Mouse (Mus musculus) layer of hippocampus, postnatal 10 days (tissue): Measurements from ENCODE around the gene Tlr12. TPM values are rescaled to one million over a fixed set of nuclear protein-coding genes. Genes with fewer than 3 reads are reported as not detected.
"Not testable (repeated sequence)": the region's sequence is repeated elsewhere in the genome, so short reads cannot be mapped to it uniquely, and the experiment has no call there.

Experiments used
- DNase-seq, 2 experiments: peaks; one replicate each; pipeline ENCODE4 v3.0.0; 2021; ENCODE audit warnings: low spot score in 2 of 2
- total RNA-seq, 2 experiments: library from RNA; stranded (reverse); gene quantifications; 2 replicates each; pipeline ENCODE4 v1.2.3; 2021

Tlr12 gene
- total RNA-seq, 2 experiments from 2014 or later: 0.87 to 1.8 TPM

- no peak for DNase-seq
Observed at GRCm38 (mm10) chr4:128620572-128620971, 2.2 kb upstream of the Tlr12 start.

- no peak for DNase-seq
Observed at GRCm38 (mm10) chr4:128618963-128619362, 544 bp upstream of the Tlr12 start.

GRCm38 (mm10) chr4:128617363-128618120, 877 bp downstream of the Tlr12 start:
- DNase-seq: no peak

- no peak for DNase-seq
Observed at GRCm38 (mm10) chr4:128615761-128616160, 2.7 kb downstream of the Tlr12 start.

- DNase-seq: peak; percentile 58 to 65
Observed at GRCm38 (mm10) chr4:128613326-128613725, 5.1 kb downstream of the Tlr12 start.

GRCm38 (mm10) chr4:128611726-128612125, 6.7 kb downstream of the Tlr12 start:
- DNase-seq: not testable (repeated sequence)

GRCm38 (mm10) chr4:128610706-128611105, 7.7 kb downstream of the Tlr12 start:
- peak in 1 of 2 experiments; percentile 26 for DNase-seq

- peak; percentile 92 to 94 for DNase-seq
Observed at GRCm38 (mm10) chr4:128609925-128610402, 8.5 kb downstream of the Tlr12 start, which contains the start of gene Zscan20. Zscan20 (minus strand) TSS chr4:128610098.

- no peak for DNase-seq
Observed at GRCm38 (mm10) chr4:128609276-128609924, 9.0 kb downstream of the Tlr12 start.

GRCm38 (mm10) chr4:128607661-128608060, 10.8 kb downstream of the Tlr12 start:
- DNase-seq: no peak

GRCm38 (mm10) chr4:128606586-128606985, 11.8 kb downstream of the Tlr12 start:
- DNase-seq: no peak

- no peak for DNase-seq
Observed at GRCm38 (mm10) chr4:128597801-128598560, 20.4 kb downstream of the Tlr12 start.

GRCm38 (mm10) chr4:128594062-128594461, 24.4 kb downstream of the Tlr12 start:
- DNase-seq: no peak

GRCm38 (mm10) chr4:128593286-128593685, 25.1 kb downstream of the Tlr12 start:
- no peak for DNase-seq

GRCm38 (mm10) chr4:128579182-128579581, 39.2 kb downstream of the Tlr12 start:
- DNase-seq: no peak

GRCm38 (mm10) chr4:128575811-128576210, 42.6 kb downstream of the Tlr12 start:
- DNase-seq: no peak

Other genes with a start within 250 kb of the Tlr12 start
- 1 to 10 TPM; 5.4 to 7.7 TPM for gene Zscan20, start 8.5 kb downstream of the Tlr12 start, total RNA-seq
- gene Phc2, start 36.1 kb upstream of the Tlr12 start, total RNA-seq: 10 to 100 TPM; 81.1 to 82.9 TPM
- under 1 TPM; 0.45 to 0.64 TPM for gene A3galt2, start 136.7 kb upstream of the Tlr12 start, total RNA-seq
- gene Zfp362, start 187.4 kb upstream of the Tlr12 start, total RNA-seq: 10 to 100 TPM; 37.8 to 38.5 TPM